Mouse (Mus musculus) heart, embryonic 14.5 days (tissue): ENCODE data around the gene Ythdf1. TPM values are rescaled to one million over a fixed set of nuclear protein-coding genes. Genes with fewer than 3 reads are reported as not detected.

Experiments
- ATAC-seq: fragments of 200-750 bp; cut with Nextera tagmentation; 2 replicates; pipeline ENCODE4 v1.8.0; 2017; ENCODE audit warnings: low read depth, moderate TSS enrichment; ENCODE audit not compliant: insufficient number of reproducible peaks, insufficient read depth, low FRiP score
- H3K27ac ChIP-seq, 2 experiments: fragments of 200-500 bp in 1 of 2; fragments of 300-500 bp in 1 of 2; sonication (generic) in 1 of 2; replicated peaks in 1 of 2; 2 replicates each; pipeline ENCODE4 v1.5.1; 2012 to 2014; ENCODE audit warnings: low read depth in 2 of 2, low read length in 2 of 2, control low read depth in 1 of 2, mild to moderate bottlenecking in 1 of 2, mixed read lengths in 1 of 2; ENCODE audit not compliant: control insufficient read depth in 1 of 2, insufficient read depth in 1 of 2
- H3K27me3 ChIP-seq: fragments of 300-500 bp; sonication (generic); 2 replicates; pipeline ENCODE4 v1.6.1; 2014; ENCODE audit warnings: mild to moderate bottlenecking, low read length, control low read depth; ENCODE audit not compliant: control insufficient read depth, insufficient read depth
- H3K36me3 ChIP-seq: fragments of 300-500 bp; sonication (generic); 2 replicates; pipeline ENCODE4 v1.6.1; 2014; ENCODE audit warnings: mild to moderate bottlenecking, control low read depth, low read length, mixed read lengths; ENCODE audit not compliant: control insufficient read depth, insufficient read depth
- H3K4me1 ChIP-seq, 2 experiments: fragments of 200-500 bp in 1 of 2; fragments of 300-500 bp in 1 of 2; sonication (generic) in 1 of 2; 2 replicates each; pipeline ENCODE4 v1.6.1; 2012 to 2014; ENCODE audit warnings: low read length in 2 of 2, control low read depth in 1 of 2, mixed read lengths in 1 of 2; ENCODE audit not compliant: control insufficient read depth in 2 of 2, insufficient read depth in 2 of 2
- H3K4me2 ChIP-seq: fragments of 300-500 bp; sonication (generic); 2 replicates; pipeline ENCODE4 v1.6.1; 2014; ENCODE audit warnings: mild to moderate bottlenecking, low read length
- H3K4me3 ChIP-seq, 2 experiments: fragments of 200-500 bp in 1 of 2; fragments of 300-500 bp in 1 of 2; sonication (generic) in 1 of 2; 2 replicates each; pipeline ENCODE4 v1.5.1; 2012 to 2014; ENCODE audit warnings: low read length in 2 of 2, mild to moderate bottlenecking in 2 of 2, control low read depth in 1 of 2, low read depth in 1 of 2, moderate library complexity in 1 of 2; ENCODE audit not compliant: control insufficient read depth in 1 of 2, insufficient read depth in 1 of 2
- H3K9ac ChIP-seq: fragments of 300-500 bp; sonication (generic); 2 replicates; pipeline ENCODE4 v1.6.1; 2014; ENCODE audit warnings: mild to moderate bottlenecking, low read length
- H3K9me3 ChIP-seq: fragments of 300-500 bp; sonication (generic); 2 replicates; pipeline ENCODE4 v1.6.1; 2016; ENCODE audit warnings: low read length, control low read depth; ENCODE audit not compliant: control insufficient read depth
- WGBS: fragments of 180-500 bp; shearing (Covaris S2); extraction: QIAGEN DNeasy Blood & Tissue Kit; methylation state at CpG from one replicate; pipeline ENCODE4 v1.1.7; 2014; 5-methylcytosine and 5-hydroxymethylcytosine counted together
- polyA plus RNA-seq: library from polyadenylated mRNA; unstranded; fragments of >200 nt; fragmentation: Nextera tagmentation; extraction: Ambion mirVana; gene quantifications from 2 replicates; pipeline ENCODE4 v1.2.1, GENCODE M21; 2014

The Ythdf1 gene
- polyA plus RNA-seq, 1 experiment from 2014 or later = 42.6 TPM

DNA sequence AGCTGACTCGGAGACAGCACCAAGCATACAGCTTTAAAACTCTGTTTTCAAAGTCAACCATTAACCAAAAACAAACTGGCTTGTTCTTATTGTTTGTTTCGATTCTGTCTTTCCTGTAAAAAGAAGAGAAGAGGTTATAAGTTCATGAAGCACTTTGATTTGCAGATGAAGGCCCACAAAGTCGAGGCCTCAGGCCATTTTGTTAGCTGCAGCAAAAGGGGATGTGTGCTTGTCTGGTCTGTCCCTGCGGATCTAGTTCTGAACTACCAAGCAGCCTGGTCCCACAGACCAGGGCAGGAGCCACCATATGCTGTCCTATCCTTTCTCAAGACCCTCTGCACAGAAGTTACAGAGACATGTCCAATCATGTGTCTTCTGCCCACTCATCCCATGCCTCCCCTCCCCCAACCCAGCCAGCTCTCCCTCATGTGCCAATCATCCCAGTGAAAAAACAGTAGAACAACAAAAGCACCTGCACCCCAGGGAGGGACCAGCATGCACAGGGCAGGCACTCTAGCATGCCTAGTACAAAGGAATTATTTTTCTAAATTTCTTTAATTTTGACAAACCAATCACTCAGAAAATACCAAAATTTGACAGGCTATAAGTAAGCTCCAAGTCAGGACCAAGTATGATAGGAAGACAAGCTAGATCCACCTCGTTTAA is 15.1 kb downstream of the Ythdf1 start:
- no peaks in the 10 kb centered on the region for H3K4me1 ChIP-seq
- H3K4me2 ChIP-seq = no peak overlapping the region
- no peaks in the 10 kb centered on the region for H3K27me3 ChIP-seq
- H3K9me3 ChIP-seq = no peaks in the 10 kb centered on the region
- 75% methylated on average over 5 of the region's 5 CpGs for WGBS
- H3K27ac ChIP-seq = no peak overlapping the region
- no peak overlapping the region for H3K4me3 ChIP-seq
- no peak for ATAC-seq
- H3K9ac ChIP-seq = no peak overlapping the region
- peaks cover 65% of the 10 kb centered on the region for H3K36me3 ChIP-seq

DNA sequence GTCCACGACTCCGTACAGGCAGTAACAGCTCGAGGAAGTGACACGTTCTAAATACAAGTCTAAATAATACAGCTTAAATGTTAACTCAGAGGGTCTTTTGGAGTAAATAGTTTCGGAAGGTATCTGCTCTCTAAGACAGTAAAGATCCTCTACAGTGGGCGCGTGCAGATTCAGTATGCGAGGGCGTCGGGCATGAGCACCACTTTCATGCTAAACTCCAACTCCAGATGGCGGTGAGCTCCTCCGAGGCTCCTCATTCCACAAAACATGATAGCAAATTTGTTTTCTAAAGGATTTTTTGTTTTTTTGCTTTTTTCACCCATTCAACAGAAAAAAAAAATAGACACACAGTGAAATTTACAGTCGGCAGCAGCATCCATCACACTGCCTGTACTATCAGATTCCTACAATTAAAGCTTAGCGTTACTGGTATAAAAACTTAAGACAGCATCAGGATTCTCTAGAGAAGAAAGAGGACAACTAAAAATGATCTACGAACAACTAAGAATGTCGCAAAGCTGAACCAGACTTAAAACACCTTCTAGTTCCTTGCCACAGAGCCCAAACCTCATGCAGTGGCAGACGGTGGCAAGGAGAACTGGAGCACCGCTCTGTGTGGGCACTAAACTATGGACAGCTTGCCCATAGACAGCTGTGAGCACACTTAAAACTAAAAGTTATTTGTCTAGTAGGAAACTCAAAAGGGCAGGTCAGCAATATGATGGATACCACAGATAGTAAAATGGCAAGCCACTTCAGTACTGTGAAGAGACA is 16.1 kb downstream of the Ythdf1 start:
- no peaks in the 10 kb centered on the region for H3K27me3 ChIP-seq
- H3K4me2 ChIP-seq = no peak overlapping the region
- no peak overlapping the region for H3K9ac ChIP-seq
- ATAC-seq = no peak
- 91% methylated on average over 18 of the region's 18 CpGs for WGBS
- no peaks in the 10 kb centered on the region for H3K9me3 ChIP-seq
- no peak overlapping the region for H3K4me3 ChIP-seq
- no peak overlapping the region for H3K27ac ChIP-seq
- peaks cover 54% of the 10 kb centered on the region for H3K36me3 ChIP-seq
- no peaks in the 10 kb centered on the region for H3K4me1 ChIP-seq

- Histone ChIP-seq H3K9ac (no peak overlapping the region), H3K9me3 (no peaks in the 10 kb centered on the region), H3K4me2 (no peak overlapping the region), H3K4me3 (no peak overlapping the region), H3K27me3 (peaks cover 7% of the 10 kb centered on the region; the same call in 1 of the 2 replicates), H3K4me1 (no peaks in the 10 kb centered on the region), H3K27ac (no peak overlapping the region), H3K36me3 (peaks cover 34% of the 10 kb centered on the region)
- ATAC-seq = no peak
- WGBS = 52% methylated on average over 2 of the region's 2 CpGs
These were observed 18.7 kb downstream of the Ythdf1 start for GRCm38 (mm10) chr2:180902086-180902485.

GRCm38 (mm10) chr2:180897857-180898256 is 22.9 kb downstream of the Ythdf1 start:
- Histone ChIP-seq H3K4me3 (no peak overlapping the region), H3K27ac (no peak overlapping the region), H3K4me1 (peaks cover 5 to 18% of the 10 kb centered on the region in 2 experiments; a peak in 3 of 4 replicates), H3K36me3 (no peaks in the 10 kb centered on the region), H3K27me3 (peaks cover 49% of the 10 kb centered on the region), H3K4me2 (no peak overlapping the region), H3K9ac (no peak overlapping the region), H3K9me3 (no peaks in the 10 kb centered on the region)
- no peak for ATAC-seq
- 63% methylated on average over 6 of the region's 6 CpGs for WGBS

- H3K4me3 ChIP-seq = no peak overlapping the region
- peaks cover 5 to 19% of the 10 kb centered on the region in 2 experiments; a peak in 3 of 4 replicates for H3K4me1 ChIP-seq
- no peak overlapping the region for H3K27ac ChIP-seq
- 71% methylated on average over 15 of the region's 15 CpGs for WGBS
- no peak for ATAC-seq
- H3K9ac ChIP-seq = no peak overlapping the region
- no peaks in the 10 kb centered on the region for H3K9me3 ChIP-seq
- peaks cover 58% of the 10 kb centered on the region for H3K27me3 ChIP-seq
- no peaks in the 10 kb centered on the region for H3K36me3 ChIP-seq
- H3K4me2 ChIP-seq = no peak overlapping the region
These were observed 23.7 kb downstream of the Ythdf1 start for GRCm38 (mm10) chr2:180896819-180897625.

GRCm38 (mm10) chr2:180895837-180896525 is 24.8 kb downstream of the Ythdf1 start:
- H3K9me3 ChIP-seq = no peaks in the 10 kb centered on the region
- peaks cover 68% of the 10 kb centered on the region for H3K27me3 ChIP-seq
- no peak overlapping the region for H3K4me2 ChIP-seq
- H3K27ac ChIP-seq = no peak overlapping the region
- WGBS = 67% methylated on average over 11 of the region's 11 CpGs
- H3K36me3 ChIP-seq = no peaks in the 10 kb centered on the region
- no peak for ATAC-seq
- no peak overlapping the region for H3K9ac ChIP-seq
- peaks cover 5 to 19% of the 10 kb centered on the region in 2 experiments; a peak in 3 of 4 replicates for H3K4me1 ChIP-seq
- H3K4me3 ChIP-seq = no peak overlapping the region

GRCm38 (mm10) chr2:180895321-180895720 is 25.4 kb downstream of the Ythdf1 start:
- peaks cover 75% of the 10 kb centered on the region for H3K27me3 ChIP-seq
- no peak overlapping the region for H3K4me2 ChIP-seq
- H3K4me1 ChIP-seq = peaks cover 5 to 19% of the 10 kb centered on the region in 2 experiments; a peak in 3 of 4 replicates
- H3K9me3 ChIP-seq = no peaks in the 10 kb centered on the region
- 74% methylated on average over 3 of the region's 3 CpGs for WGBS
- H3K4me3 ChIP-seq = no peak overlapping the region
- no peak overlapping the region for H3K9ac ChIP-seq
- H3K36me3 ChIP-seq = no peaks in the 10 kb centered on the region
- no peak for ATAC-seq
- H3K27ac ChIP-seq = no peak overlapping the region
